Mouse (Mus musculus): Measurements from ENCODE around the gene Asb7. TPM values are rescaled to one million over a fixed set of nuclear protein-coding genes. Genes with fewer than 3 reads are reported as not detected.

The Asb7 gene
- 7.5 to 8.3 TPM (median 8.3 TPM) in 3 replicates for total RNA-seq (2017)

- no peak for ATAC-seq (replicated peaks; ENCODE audit: insufficient number of reproducible peaks, low FRiP score, low TSS enrichment, poor library complexity, severe bottlenecking)
These were observed at the start of gene Asb7 for GRCm38 (mm10) chr7:66689294-66689619. Gene Asb7 (minus strand): TSS chr7:66689596.

DNA sequence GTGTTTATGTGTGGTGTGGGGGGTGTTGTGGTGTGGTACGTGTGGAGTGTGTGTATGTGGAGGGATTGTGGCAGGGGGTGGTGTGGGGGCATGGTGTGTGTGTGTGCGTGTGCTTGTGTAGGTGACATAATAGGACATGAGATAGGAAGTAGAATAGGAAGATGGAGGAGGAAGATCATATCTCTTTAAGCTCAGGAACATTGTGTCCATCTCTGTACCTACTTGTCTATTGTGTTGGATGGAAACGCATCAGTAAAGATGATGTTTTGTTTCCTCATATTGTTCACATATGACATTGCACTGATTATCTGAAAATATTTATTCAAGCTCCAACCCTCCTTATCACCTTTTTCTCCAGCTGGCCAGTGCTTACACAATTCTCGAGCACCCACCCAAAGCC lies 48.0 kb upstream of the Asb7 start:
- ATAC-seq (replicated peaks; ENCODE audit: insufficient number of reproducible peaks, low FRiP score, low TSS enrichment, poor library complexity, severe bottlenecking) = no peak

- ATAC-seq (replicated peaks; ENCODE audit: insufficient number of reproducible peaks, low FRiP score, low TSS enrichment, poor library complexity, severe bottlenecking) = no peak
These were observed 45.6 kb upstream of the Asb7 start for GRCm38 (mm10) chr7:66734993-66735392.

GRCm38 (mm10) chr7:66734466-66734865 lies 45.1 kb upstream of the Asb7 start:
- ATAC-seq (replicated peaks; ENCODE audit: insufficient number of reproducible peaks, low FRiP score, low TSS enrichment, poor library complexity, severe bottlenecking) = no peak

DNA sequence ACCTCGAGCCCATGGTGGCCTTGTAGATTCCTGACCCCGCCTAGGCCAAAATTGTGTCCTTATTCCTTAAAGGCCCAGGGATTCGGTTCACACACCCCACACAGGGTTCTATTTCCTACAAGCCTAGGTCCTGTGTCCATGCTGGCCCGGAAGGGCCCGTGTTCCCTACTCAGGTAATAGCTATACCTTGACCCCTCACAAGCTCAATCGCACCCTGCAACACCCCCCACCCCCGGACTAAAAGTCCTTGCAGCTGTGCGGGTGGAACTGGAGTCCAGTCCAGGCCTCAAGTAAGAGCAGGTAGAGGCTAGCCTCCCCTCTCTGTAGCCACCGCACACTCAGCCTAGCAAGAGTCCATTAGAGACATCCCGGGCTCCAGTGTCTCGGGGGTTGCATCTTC lies 44.5 kb upstream of the Asb7 start:
- ATAC-seq (replicated peaks; ENCODE audit: insufficient number of reproducible peaks, low FRiP score, low TSS enrichment, poor library complexity, severe bottlenecking) = no peak

DNA sequence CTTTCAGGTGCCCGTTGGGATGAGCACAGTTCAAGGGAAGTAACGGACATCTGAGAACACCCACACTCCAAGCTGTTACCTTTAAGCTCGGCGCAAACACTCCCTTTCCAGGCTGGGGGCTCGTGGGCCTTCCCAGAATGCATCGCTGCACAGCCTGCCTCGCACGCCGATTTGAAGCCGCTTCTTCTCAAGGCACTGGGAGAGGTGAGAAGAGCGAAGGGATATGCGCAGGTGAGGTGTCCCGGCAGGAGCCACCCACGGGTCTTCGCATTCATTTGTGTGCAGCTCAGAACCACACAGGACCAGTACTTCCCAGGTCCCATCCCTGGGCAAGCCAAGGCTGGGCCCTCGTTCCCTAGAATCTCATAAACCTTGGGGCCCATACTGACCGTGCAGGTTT lies 44.0 kb upstream of the Asb7 start:
- no peak for ATAC-seq (replicated peaks; ENCODE audit: insufficient number of reproducible peaks, low FRiP score, low TSS enrichment, poor library complexity, severe bottlenecking)

DNA sequence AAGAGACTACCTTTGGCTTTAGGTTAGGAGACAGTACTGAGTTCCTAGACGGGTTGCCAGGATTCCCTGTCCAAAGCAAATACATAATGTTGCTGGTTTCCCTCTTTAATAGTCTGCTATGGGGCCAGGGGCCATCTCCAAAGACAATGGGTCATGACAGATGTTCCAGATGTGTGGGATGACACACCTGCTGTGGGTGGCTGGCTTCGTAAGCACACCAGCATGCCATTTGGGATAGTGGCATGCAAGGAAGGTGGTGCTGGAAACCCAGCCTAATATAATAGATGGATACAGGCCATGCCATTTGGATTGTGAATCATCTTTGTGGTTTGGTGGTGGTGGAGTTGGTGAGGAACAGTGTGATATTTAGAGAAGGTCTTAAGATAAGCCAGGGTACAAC lies 39.8 kb upstream of the Asb7 start:
- ATAC-seq (replicated peaks; ENCODE audit: insufficient number of reproducible peaks, low FRiP score, low TSS enrichment, poor library complexity, severe bottlenecking) = no peak

- ATAC-seq (replicated peaks; ENCODE audit: insufficient number of reproducible peaks, low FRiP score, low TSS enrichment, poor library complexity, severe bottlenecking) = no peak
These were observed 38.7 kb upstream of the Asb7 start for GRCm38 (mm10) chr7:66728072-66728471.

DNA sequence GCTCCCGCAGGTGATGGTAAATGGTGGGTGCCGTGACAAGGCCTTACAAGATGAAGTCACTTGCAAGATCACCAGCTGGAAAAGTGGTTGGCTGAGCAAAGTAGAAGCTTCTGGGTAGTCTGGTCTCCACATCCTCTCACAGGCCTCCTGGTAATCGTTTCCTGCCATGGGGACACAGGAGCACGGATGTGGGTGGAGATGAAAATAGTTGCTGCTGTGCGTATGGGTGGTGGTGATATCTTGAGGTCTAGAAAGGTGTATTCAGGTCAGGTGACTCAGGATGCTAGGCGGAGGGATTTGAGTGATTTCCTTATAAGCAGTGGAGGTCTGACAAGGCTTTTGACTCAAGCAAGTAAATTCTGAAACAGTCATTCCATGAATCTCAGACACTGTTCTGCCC lies 35.6 kb upstream of the Asb7 start:
- ATAC-seq (replicated peaks; ENCODE audit: insufficient number of reproducible peaks, low FRiP score, low TSS enrichment, poor library complexity, severe bottlenecking) = no peak

GRCm38 (mm10) chr7:66724514-66724913 lies 35.1 kb upstream of the Asb7 start:
- no peak for ATAC-seq (replicated peaks; ENCODE audit: insufficient number of reproducible peaks, low FRiP score, low TSS enrichment, poor library complexity, severe bottlenecking)

GRCm38 (mm10) chr7:66711166-66711565 lies 21.8 kb upstream of the Asb7 start:
- ATAC-seq (replicated peaks; ENCODE audit: insufficient number of reproducible peaks, low FRiP score, low TSS enrichment, poor library complexity, severe bottlenecking) = no peak

- ATAC-seq (replicated peaks; ENCODE audit: insufficient number of reproducible peaks, low FRiP score, low TSS enrichment, poor library complexity, severe bottlenecking) = no peak
These were observed 15.2 kb upstream of the Asb7 start for GRCm38 (mm10) chr7:66704631-66705030.

- ATAC-seq (replicated peaks; ENCODE audit: insufficient number of reproducible peaks, low FRiP score, low TSS enrichment, poor library complexity, severe bottlenecking) = no peak
These were observed 13.3 kb upstream of the Asb7 start for GRCm38 (mm10) chr7:66702721-66703120.

DNA sequence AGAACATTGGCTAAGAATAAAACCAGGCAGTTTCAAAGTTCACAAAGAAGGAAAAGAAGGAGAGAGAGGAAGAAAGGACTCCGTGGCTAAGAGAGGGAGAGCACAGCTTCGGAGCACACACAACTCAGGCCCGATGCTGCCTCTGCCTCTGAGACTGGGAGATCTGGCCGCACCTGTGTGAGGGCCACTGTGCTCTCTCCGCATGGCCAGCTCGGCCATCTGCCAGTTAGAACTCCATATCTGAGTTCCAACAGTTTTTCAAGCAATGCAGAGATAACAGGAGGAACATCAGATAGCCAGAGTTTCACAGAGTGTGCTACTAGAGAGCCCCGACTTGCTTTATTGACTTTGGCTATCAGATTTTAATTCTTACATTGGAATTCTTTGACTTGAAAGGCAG lies 5.1 kb upstream of the Asb7 start:
- no peak for ATAC-seq (replicated peaks; ENCODE audit: insufficient number of reproducible peaks, low FRiP score, low TSS enrichment, poor library complexity, severe bottlenecking)

DNA sequence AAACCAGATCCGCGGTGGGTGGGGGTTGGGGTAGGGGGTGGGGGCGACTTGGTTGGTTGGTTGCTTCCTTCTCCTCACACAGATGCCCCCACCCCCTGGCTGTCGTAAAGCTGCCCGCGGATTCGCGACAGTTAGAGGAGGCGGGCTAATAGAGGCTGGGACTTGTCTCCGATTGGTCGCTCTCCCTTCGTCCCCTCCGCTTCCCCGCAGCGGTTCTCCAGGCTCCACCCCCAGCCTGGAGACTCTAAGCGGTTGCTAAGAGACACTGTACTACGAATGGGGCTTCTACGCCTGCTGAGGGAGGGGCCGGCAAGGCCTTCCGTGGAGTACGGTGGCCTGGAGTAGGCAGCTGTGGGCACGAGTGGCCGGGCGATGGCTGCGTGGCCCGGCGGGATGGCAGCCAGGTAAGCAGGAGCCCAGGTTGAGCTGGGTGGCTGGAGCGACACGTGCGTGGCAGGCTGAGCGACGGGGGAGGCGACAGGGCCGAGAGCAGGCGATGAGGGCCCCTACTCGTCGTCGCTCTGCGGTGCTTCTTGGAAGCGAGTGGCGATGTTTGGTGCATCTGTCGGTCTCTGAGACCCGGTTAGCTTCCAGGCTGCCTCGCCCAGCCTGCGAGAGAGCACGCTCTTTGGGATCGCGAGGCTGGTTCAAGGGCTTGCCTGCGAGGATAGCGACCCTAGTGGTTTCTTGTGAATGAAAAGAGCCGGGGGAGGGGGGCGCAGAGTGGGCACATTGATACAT lies 394 bp upstream of the Asb7 start, which contains the start of gene Lins1:
Lins1 (plus strand) TSS at position 270 of the 741 bp plus-strand sequence.
- ATAC-seq (replicated peaks; ENCODE audit: insufficient number of reproducible peaks, low FRiP score, low TSS enrichment, poor library complexity, severe bottlenecking) = peak; percentile 99

DNA sequence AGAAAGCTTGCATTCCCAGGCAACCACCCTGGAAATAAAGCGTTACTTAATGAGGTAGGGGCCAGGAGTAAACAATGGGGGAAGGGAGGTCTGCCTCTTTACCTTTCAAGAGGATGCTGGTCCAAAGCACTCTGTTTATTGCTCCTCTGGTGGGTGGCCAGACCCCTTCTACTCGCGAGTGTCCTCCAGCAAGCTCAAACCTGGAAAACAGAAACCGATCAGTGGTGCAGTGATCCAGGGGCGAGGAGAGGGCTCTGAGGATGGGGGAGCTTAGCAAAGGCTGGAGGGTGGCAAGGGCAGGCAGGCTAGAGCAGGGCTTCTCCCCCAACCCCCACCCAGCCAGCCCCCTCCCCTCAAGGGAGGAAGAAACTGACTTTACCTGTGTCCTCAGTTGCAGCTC lies 675 bp downstream of the Asb7 start:
- no peak for ATAC-seq (replicated peaks; ENCODE audit: insufficient number of reproducible peaks, low FRiP score, low TSS enrichment, poor library complexity, severe bottlenecking)

- ATAC-seq (replicated peaks; ENCODE audit: insufficient number of reproducible peaks, low FRiP score, low TSS enrichment, poor library complexity, severe bottlenecking) = no peak
These were observed 7.1 kb downstream of the Asb7 start for GRCm38 (mm10) chr7:66682119-66682863.

DNA sequence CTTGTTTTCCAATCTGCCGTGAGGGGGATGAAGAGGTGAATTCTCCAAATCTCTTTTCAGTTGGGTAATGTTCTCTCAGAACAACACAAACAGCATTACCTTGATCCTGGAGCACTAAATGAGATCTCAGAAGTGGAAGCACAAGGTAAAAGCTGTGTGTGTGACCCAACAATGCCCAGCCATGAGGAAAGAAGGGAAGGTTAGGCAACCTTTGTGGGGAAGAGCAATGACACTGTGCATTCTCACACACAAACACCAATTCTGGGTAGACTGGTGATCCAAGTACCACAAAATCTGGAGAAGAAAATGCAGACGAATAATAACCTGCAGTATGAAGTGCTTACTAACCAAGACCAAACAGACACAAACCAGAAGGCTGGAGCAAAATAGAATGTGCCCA lies 13.6 kb downstream of the Asb7 start:
- no peak for ATAC-seq (replicated peaks; ENCODE audit: insufficient number of reproducible peaks, low FRiP score, low TSS enrichment, poor library complexity, severe bottlenecking)

GRCm38 (mm10) chr7:66667064-66667463 lies 22.3 kb downstream of the Asb7 start:
- ATAC-seq (replicated peaks; ENCODE audit: insufficient number of reproducible peaks, low FRiP score, low TSS enrichment, poor library complexity, severe bottlenecking) = no peak

DNA sequence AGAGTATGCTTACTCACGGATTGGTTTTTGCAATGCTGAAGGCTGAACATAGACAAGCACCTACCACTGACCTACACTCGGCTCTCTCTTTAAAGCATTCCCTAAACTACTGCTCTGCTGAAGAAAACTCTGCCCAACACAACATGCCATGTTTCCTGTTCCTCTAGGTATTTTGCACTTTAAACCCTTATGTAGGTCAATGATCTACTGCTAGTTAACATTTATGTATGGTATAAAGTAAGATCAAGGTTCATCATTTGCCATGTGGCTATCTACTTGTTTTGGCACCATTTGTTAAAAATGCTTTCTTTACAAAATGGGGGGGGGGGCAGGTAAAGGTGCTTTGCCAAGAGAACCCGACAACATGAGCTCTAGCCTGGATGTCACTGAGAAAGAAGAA lies 25.8 kb downstream of the Asb7 start:
- ATAC-seq (replicated peaks; ENCODE audit: insufficient number of reproducible peaks, low FRiP score, low TSS enrichment, poor library complexity, severe bottlenecking) = no peak

Data from monocyte, adult 5-6 weeks (primary cell).